Mouse (Mus musculus): ENCODE data around the gene Wbp1. TPM values are rescaled to one million over a fixed set of nuclear protein-coding genes. Genes with fewer than 3 reads are reported as not detected.

Gene Wbp1
- polyA plus RNA-seq, 1 experiment from 2014 or later: 88.8 TPM

DNA sequence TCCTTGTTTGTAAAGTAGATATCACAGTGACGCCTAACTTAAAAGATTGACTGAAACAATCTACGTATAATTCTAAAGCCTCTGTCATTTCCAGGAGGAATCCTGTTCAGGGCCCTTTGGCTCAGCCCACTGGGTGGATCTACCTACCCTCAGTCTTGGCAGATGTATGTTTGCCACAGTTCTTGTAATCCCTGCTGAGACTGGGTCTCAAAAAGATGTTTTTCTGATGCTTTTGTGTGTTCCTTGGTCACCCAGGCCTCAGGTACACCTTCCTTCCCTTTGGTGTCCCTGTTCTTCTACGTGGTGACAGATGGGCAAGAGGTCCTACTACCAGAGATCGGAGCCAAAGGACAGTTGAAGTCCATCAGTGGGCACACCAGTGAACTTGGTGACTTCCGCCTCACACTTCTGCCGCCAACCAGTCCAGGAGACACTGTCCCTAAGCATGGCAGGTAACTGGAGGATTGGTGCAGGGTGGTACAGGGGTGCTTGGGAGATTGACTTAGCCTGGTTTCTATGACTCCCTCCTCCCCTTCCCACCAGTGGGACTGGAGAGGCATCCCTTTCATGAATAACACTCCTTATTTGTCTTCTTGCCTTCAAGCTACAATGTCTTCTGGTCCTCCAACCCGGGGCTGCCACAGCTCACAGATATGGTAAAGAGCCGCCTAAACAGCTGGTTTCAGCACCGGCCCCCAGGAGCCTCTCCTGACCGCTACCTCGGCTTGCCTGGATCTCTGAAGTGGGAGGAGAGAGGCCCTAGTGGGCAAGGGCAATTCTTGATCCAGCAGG, 4.8 kb downstream of the Wbp1 start:
- Histone ChIP-seq H3K27me3 (replicated peaks) (no peaks in the 10 kb centered on the region), H3K4me3 (peak overlapping the region; percentile 80), H3K9me3 (no peaks in the 10 kb centered on the region), H3K27ac (replicated peaks) (peak overlapping the region; percentile 84; the same call in 1 of the 2 replicates), H3K36me3 (peaks cover 36% of the 10 kb centered on the region), H3K4me2 (peak overlapping the region; percentile 98), H3K4me1 (peaks cover 52% of the 10 kb centered on the region), H3K9ac (peak overlapping the region; percentile 93)
- WGBS: 72% methylated on average over 11 of the region's 11 CpGs
- no peak for ATAC-seq (ENCODE audit: extremely low read depth, insufficient number of reproducible peaks, low FRiP score, low TSS enrichment)

DNA sequence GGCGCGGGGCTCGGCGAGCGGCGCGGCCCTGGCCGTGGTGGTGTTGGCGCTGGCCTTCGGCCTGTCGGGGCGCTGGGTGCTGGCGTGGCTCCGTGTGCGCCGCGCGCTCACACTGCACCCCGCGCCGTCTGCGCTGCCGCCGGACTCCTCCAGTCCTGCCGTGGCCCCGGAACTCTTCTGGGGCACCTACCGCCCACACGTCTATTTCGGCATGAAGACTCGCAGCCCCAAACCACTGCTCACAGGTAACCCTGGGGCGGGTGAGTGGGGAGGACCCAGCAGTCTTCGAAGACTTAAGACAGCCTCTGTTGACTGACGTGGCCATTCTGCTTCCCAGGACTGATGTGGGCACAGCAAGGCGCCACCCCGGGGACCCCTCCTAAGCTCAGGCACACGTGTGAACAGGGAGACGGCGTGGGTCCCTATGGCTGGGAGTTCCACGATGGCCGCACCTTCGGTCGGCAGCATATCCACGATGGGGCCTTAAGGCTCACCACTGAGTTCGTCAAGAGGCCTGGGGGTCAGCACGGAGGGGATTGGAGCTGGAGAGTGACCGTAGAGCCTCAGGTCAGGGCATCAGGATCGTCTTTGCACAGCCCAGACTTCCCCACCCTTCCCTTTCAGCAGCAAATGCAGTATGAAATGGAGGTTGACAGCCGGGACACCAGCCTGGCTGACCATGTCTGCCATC, 5.5 kb downstream of the Wbp1 start:
- ATAC-seq (ENCODE audit: extremely low read depth, insufficient number of reproducible peaks, low FRiP score, low TSS enrichment): no peak
- 1% methylated on average over 44 of the region's 48 CpGs for WGBS

DNA sequence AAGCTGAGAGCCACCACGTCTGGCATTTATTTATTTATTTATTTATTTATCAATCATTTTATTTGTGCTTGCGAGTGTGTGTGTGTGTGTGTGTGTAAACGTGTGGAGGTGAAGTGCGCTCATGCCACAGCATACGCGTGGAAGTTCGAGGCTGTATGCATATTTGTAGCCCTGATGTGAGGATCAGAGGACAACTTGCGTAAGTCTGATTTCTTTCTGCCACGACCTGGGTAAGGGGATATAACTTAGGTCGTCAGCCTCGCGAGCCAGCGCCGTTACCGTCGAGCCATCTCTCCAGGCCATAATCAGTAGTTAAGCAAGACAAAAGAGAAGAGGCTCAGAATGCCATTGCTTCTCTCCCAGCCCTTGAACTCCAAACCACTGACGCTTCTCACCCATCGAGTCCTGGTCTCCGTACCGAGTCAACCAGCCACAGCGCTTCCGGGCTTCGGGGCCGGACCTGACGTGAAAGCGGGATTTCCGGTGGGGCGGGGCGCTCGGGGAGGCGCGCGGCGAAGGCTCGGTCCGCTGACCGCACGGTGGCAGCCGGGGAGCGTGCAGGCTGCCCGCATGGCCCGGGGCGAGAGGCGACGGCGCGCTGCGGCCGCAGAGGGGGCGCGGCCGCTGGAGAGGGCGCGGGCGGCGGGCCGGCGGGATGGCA, 6.2 kb downstream of the Wbp1 start, which contains the start of gene Mogs:
Mogs (plus strand) TSS at position 486 of the 661 bp plus-strand sequence.
- no peaks in the 10 kb centered on the region for H3K27me3 ChIP-seq (replicated peaks)
- peak within 1 kb of the TSS; percentile 98 for H3K4me2 ChIP-seq
- ATAC-seq (ENCODE audit: extremely low read depth, insufficient number of reproducible peaks, low FRiP score, low TSS enrichment): peak; percentile 77
- peak within 1 kb of the TSS; percentile 93 for H3K9ac ChIP-seq
- peak within 1 kb of the TSS; percentile 80 for H3K4me3 ChIP-seq
- no peaks in the 10 kb centered on the region for H3K9me3 ChIP-seq
- H3K27ac ChIP-seq (replicated peaks): peak within 1 kb of the TSS; percentile 84
- under 1% methylated on average over 58 of the region's 58 CpGs for WGBS
- peaks cover 50% of the 10 kb centered on the region for H3K36me3 ChIP-seq
- H3K4me1 ChIP-seq: peaks cover 54% of the 10 kb centered on the region

More for the DNA sequence above, 5.5 kb downstream of the Wbp1 start:
- Histone ChIP-seq H3K27ac (replicated peaks) (peak overlapping the region; percentile 84), H3K4me1 (peaks cover 55% of the 10 kb centered on the region), H3K9ac (peak overlapping the region; percentile 93), H3K9me3 (no peaks in the 10 kb centered on the region), H3K36me3 (peaks cover 43% of the 10 kb centered on the region), H3K27me3 (replicated peaks) (no peaks in the 10 kb centered on the region), H3K4me2 (peak overlapping the region; percentile 98), H3K4me3 (peak overlapping the region; percentile 80)

DNA sequence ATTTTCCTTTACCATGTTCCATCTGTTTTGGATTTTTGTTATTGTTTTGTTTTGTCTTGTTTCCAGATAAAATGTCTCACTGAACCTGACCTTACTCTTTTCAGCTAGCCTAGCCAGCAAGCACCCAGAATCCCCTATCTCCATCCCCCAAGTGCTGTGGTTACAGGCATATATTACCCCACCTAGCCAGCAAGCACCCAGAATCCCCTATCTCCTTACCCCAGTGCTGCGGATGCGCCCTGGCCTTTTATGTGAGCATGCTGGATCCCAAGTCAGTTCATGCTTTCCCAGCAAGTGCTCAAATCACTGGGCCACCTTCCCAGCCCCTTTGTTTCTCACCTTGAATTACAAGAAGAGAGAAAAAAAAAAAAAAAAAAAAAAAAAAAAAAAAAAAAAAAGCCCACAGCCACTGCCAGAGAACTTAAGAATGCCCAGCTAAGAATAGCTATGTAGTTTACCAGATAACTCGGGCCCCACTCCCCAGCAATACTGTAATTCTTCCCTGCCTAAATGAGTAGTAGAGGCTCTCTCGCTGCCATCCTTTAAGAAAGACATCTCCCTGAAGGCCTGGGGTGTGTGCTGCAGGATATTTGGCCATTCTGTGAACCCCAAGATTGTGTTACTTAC, 9.7 kb downstream of the Wbp1 start:
- Histone ChIP-seq H3K27me3 (replicated peaks) (no peaks in the 10 kb centered on the region), H3K4me2 (peak overlapping the region; percentile 35), H3K9ac (peak overlapping the region; percentile 38; the same call in 1 of the 2 replicates), H3K36me3 (peaks cover 27% of the 10 kb centered on the region), H3K27ac (replicated peaks) (peak overlapping the region; percentile 33), H3K9me3 (no peaks in the 10 kb centered on the region), H3K4me3 (no peak overlapping the region), H3K4me1 (peaks cover 50% of the 10 kb centered on the region)
- no peak for ATAC-seq (ENCODE audit: extremely low read depth, insufficient number of reproducible peaks, low FRiP score, low TSS enrichment)
- WGBS: 67% methylated on average over 4 of the region's 4 CpGs

DNA sequence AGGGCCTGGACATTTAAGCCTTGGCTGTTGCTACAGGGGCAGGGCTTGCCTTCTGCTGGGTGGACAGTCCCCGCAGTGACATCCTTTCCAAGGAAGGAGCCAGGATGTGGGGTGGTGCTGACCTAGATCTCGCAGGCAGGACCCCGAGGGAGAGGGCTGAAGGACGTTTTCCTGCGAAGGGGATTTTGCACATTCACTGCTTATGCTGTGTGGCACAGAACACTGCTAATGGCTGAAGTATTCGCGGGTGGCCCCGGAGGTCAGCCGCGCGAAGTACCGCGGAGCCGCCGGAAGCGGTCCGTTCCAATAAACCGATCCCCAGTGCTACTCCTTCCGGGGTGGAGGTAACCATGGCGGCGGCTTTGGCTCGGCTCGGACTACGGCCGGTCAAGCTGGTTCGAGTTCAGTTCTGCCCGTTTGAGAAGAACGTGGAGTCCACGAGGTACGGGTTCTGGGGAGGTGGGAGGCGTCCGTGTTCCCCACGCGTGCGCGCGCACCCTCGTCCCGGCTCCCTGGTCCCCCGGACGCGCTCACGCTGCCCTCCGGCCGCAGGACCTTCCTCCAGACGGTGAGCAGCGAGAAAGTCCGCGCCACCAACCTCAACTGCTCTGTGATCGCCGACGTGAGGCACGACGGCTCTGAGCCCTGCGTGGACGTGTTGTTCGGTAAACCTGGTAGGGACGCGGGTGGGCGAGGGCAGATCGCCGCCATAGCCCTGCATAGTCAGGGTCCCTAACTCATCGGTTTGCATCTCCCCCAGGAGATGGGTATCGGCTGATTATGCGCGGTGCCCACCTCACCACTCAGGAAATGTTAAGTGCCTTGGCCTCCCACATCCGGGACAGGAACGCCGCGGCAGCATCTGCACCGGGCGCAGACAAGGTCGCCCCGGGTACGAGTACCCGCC, 12.3 kb downstream of the Wbp1 start, which contains the start of gene Mrpl53:
Mrpl53 (plus strand) TSS at position 279 of the 907 bp plus-strand sequence.
- Histone ChIP-seq H3K4me1 (peaks cover 34% of the 10 kb centered on the region), H3K36me3 (peaks cover 37% of the 10 kb centered on the region), H3K9me3 (no peaks in the 10 kb centered on the region), H3K9ac (peak within 1 kb of the TSS; percentile 97), H3K4me3 (peak within 1 kb of the TSS; percentile 92), H3K27me3 (replicated peaks) (no peaks in the 10 kb centered on the region), H3K4me2 (peak within 1 kb of the TSS; percentile 94), H3K27ac (replicated peaks) (peak within 1 kb of the TSS; percentile 87)
- WGBS: under 1% methylated on average over 76 of the region's 76 CpGs
- ATAC-seq (ENCODE audit: extremely low read depth, insufficient number of reproducible peaks, low FRiP score, low TSS enrichment): peak; percentile 62

DNA sequence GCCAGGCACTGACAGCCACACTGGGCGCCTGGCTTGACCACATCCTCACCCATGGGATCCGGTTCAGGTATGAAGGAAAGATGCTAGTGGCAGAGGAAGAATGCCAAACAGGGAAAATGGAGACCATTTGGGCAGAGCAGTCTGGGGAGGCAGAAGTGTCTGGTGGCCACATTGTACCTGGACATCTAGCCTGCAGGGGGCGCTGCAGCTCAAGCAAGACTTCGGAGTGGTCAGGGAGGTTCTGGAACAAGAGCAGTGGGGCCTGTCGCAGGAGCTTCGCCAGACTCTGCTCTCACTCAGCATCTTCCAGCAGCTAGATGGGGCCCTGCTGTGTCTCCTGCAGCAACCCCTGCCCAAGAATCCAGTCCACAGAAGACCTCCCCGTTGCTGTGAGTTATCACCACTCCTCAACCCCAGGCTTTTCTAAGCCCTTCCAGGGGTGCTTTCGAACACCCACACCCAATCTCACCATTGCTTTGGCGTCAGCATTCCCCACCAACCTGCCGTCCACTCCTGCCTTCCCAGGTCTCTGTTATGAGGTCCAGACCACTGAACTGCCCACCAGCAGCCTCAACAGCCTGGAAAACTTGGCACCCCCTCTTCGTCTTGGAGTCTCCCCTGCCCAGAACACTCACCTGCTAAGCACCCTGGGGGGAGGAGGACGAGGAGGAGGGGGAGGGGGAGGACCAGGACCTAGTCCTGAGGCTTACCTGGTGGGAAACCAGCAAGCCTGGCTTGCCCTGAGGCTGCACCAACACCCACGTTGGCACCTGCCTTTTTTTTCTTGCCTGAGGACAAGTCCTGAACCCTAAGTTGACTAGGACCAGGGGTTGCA, 13.6 kb downstream of the Wbp1 start:
- no peaks in the 10 kb centered on the region for H3K9me3 ChIP-seq
- peak overlapping the region; percentile 97 for H3K9ac ChIP-seq
- no peak for ATAC-seq (ENCODE audit: extremely low read depth, insufficient number of reproducible peaks, low FRiP score, low TSS enrichment)
- H3K27me3 ChIP-seq (replicated peaks): no peaks in the 10 kb centered on the region
- H3K4me1 ChIP-seq: peaks cover 41% of the 10 kb centered on the region
- peaks cover 37% of the 10 kb centered on the region for H3K36me3 ChIP-seq
- peak overlapping the region; percentile 94 for H3K4me2 ChIP-seq
- H3K27ac ChIP-seq (replicated peaks): peak overlapping the region; percentile 87; the same call in 1 of the 2 replicates
- WGBS: 33% methylated on average over 13 of the region's 13 CpGs
- peak overlapping the region; percentile 92 for H3K4me3 ChIP-seq

DNA sequence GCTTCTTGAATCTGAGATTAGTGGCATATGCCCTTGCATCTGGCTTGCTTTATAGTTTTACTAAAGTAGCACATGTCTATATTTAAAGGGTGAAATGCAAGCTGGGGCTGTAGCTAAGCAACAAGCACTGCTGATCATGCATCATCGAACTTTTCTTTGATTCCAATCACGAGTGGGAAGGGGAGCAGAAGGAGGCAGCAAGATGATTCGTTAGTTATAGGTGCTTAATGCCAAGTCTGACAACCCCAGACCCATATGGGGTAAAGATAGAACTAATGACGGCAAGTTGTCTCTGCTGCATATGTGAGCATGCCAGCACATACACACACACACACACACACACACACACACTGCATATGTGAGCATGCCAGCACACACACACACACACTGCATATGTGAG, 17.2 kb downstream of the Wbp1 start:
- Histone ChIP-seq H3K9me3 (no peaks in the 10 kb centered on the region), H3K4me3 (no peak overlapping the region), H3K4me2 (no peak overlapping the region), H3K36me3 (peaks cover 17% of the 10 kb centered on the region), H3K9ac (no peak overlapping the region), H3K27me3 (replicated peaks) (peaks cover 13% of the 10 kb centered on the region), H3K4me1 (peaks cover 30% of the 10 kb centered on the region), H3K27ac (replicated peaks) (no peak overlapping the region)
- 81% methylated on average over 4 of the region's 4 CpGs for WGBS
- ATAC-seq (ENCODE audit: extremely low read depth, insufficient number of reproducible peaks, low FRiP score, low TSS enrichment): no peak

DNA sequence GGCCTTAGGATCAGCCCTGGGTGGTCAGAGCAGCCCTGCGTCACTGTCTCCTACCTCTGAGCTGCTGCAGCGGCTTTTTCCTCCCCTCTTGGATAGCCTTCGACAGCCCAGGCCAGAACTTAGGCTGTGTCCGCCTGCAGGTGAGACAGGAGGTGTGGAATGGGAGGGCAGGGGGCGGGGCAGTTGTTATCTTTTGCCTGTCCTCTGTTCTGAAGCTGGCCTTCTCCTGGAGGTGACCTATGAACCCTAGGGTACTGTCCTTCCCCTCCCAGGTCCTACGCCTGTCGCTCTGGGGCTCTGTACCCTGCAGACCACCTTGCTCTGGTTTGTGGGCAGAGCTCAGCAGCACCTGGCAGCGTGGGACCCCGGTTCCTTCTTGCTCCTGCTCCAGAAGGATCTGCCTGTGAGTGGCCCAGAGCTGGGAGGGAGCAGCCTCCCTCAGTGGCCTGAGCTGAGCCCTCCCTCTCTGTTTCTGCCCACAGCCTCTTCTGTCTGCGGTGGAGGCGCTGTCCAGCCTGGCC, 18.2 kb downstream of the Wbp1 start:
- H3K4me2 ChIP-seq: peak overlapping the region; percentile 100

DNA sequence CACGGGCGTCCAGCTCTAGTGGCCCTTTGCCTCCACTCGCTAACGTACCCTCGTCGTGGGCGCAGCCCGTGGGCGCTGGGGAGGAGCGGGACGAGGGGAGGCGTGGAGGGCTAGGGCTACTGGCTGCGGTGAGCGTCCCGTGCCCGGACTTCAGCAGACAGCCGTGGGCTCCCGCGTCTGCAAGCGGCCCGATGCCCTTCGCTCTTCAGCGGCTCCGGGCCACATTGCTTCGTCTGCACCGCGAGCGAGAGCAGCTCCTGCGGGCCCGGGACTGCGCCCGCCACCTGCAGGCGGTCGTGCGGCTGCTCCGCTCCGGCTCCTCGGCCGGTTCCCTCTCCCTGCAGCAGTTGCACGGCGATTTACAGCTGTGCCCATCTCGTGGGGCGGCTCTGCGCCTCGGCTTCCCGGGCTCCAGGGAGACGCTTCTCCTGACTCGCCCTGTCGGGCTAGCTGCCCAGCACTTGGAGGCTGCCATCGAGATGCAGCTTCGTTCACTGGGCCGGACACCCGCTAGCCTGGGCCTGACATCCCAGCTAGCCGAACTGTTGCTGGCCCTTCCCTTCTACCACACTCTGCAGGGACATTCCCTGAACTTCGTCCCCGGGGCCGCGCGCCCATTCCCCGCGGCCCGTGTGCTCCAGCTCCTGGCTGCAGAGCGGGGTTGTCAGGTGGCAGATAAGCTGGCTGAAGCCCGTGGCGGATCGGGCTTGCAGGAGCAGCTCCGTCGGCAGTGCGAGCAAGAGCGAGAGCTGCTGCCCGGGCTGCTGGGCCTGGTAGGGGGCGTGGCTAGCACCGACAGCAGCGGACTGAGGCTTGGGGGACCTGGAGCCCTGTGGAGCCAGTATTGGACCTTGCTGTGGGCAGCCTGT, 19.4 kb downstream of the Wbp1 start:
- Histone ChIP-seq H3K27ac (replicated peaks) (peak overlapping the region; percentile 81), H3K27me3 (replicated peaks) (peaks cover 30% of the 10 kb centered on the region), H3K9me3 (no peaks in the 10 kb centered on the region), H3K36me3 (peaks cover 12% of the 10 kb centered on the region), H3K9ac (peak overlapping the region; percentile 88), H3K4me1 (peaks cover 19% of the 10 kb centered on the region), H3K4me3 (peak overlapping the region; percentile 77), H3K4me2 (peak overlapping the region; percentile 100)
- peak; percentile 66 for ATAC-seq (ENCODE audit: extremely low read depth, insufficient number of reproducible peaks, low FRiP score, low TSS enrichment)
- WGBS: under 1% methylated on average over 73 of the region's 74 CpGs

More for the DNA sequence above, 18.2 kb downstream of the Wbp1 start:
- Histone ChIP-seq H3K27ac (replicated peaks) (no peak overlapping the region), H3K4me3 (peak overlapping the region; percentile 77), H3K9ac (peak overlapping the region; percentile 88), H3K4me1 (peaks cover 25% of the 10 kb centered on the region), H3K9me3 (no peaks in the 10 kb centered on the region), H3K36me3 (peaks cover 17% of the 10 kb centered on the region), H3K27me3 (replicated peaks) (peaks cover 22% of the 10 kb centered on the region)
- no peak for ATAC-seq (ENCODE audit: extremely low read depth, insufficient number of reproducible peaks, low FRiP score, low TSS enrichment)
- WGBS: 41% methylated on average over 11 of the region's 11 CpGs

All from heart, embryonic 13.5 days (tissue).